Mouse (Mus musculus) heart, postnatal 25 days (tissue): ENCODE results near the gene Foxp1. TPM values are rescaled to one million over a fixed set of nuclear protein-coding genes. Genes with fewer than 3 reads are reported as not detected.

Source experiments
- DNase-seq: peaks from one replicate; pipeline ENCODE4 v3.0.0; 2022; ENCODE audit warnings: low spot score
- intact Hi-C: fragments of 180-260 bp; cut with DNase I; formaldehyde crosslinking; loops from one replicate; pipeline ENCODE4 v1.15.1; 2025
- total RNA-seq, 2 experiments: library from RNA; stranded (reverse); gene quantifications; 2 replicates each; pipeline ENCODE4 v1.2.3; 2021

Foxp1 gene
- total RNA-seq, 2 experiments from 2014 or later: 33.6 to 35.3 TPM

- intact Hi-C loops: loop anchor here (10.0 kb wide), 1 partner anchor 248 kb away; no protein-coding TSS in a partner anchor
- DNase-seq: no peak
Measured at GRCm38 (mm10) chr6:99206437-99206870, 316.1 kb downstream of the Foxp1 start.

- intact Hi-C loops: loop anchor here (10.0 kb wide), 1 partner anchor 249 kb away; no protein-coding TSS in a partner anchor
- no peak for DNase-seq
Measured at GRCm38 (mm10) chr6:99205587-99206436, 316.7 kb downstream of the Foxp1 start.

- intact Hi-C loops: loop anchor here (10.0 kb wide), 1 partner anchor 250 kb away; no protein-coding TSS in a partner anchor
- DNase-seq: no peak
Measured at GRCm38 (mm10) chr6:99204780-99205586, 317.5 kb downstream of the Foxp1 start.

- no peak for DNase-seq
- intact Hi-C loops: loop anchor here (10.0 kb wide), 1 partner anchor 251 kb away; no protein-coding TSS in a partner anchor
Measured at GRCm38 (mm10) chr6:99204052-99204779, 318.3 kb downstream of the Foxp1 start.

GRCm38 (mm10) chr6:99203231-99203630, 319.3 kb downstream of the Foxp1 start:
- intact Hi-C loops: loop anchor here (10.0 kb wide), 1 partner anchor 252 kb away; no protein-coding TSS in a partner anchor
- DNase-seq: no peak

GRCm38 (mm10) chr6:99202781-99203180, 319.7 kb downstream of the Foxp1 start:
- DNase-seq: no peak
- intact Hi-C loops: loop anchor here (10.0 kb wide), 1 partner anchor 252 kb away; no protein-coding TSS in a partner anchor

- DNase-seq: no peak
- intact Hi-C loops: loop anchor here (10.0 kb wide), 1 partner anchor 254 kb away; no protein-coding TSS in a partner anchor
Measured at GRCm38 (mm10) chr6:99201271-99201705, 321.2 kb downstream of the Foxp1 start.

GRCm38 (mm10) chr6:99200656-99201055, 321.9 kb downstream of the Foxp1 start:
- DNase-seq: no peak
- intact Hi-C loops: loop anchor here (10.0 kb wide), 1 partner anchor 254 kb away; no protein-coding TSS in a partner anchor

GRCm38 (mm10) chr6:99199277-99199676, 323.2 kb downstream of the Foxp1 start:
- intact Hi-C loops: no loop called here
- DNase-seq: no peak

- DNase-seq: no peak
- intact Hi-C loops: no loop called here
Measured at GRCm38 (mm10) chr6:99193697-99194096, 328.8 kb downstream of the Foxp1 start.

- no peak for DNase-seq
- intact Hi-C loops: no loop called here
Measured at GRCm38 (mm10) chr6:99191636-99192137, 330.8 kb downstream of the Foxp1 start.

- no peak for DNase-seq
- intact Hi-C loops: no loop called here
Measured at GRCm38 (mm10) chr6:99191041-99191635, 331.4 kb downstream of the Foxp1 start.

- intact Hi-C loops: no loop called here
- DNase-seq: no peak
Measured at GRCm38 (mm10) chr6:99189967-99190366, 332.6 kb downstream of the Foxp1 start.

- intact Hi-C loops: no loop called here
- DNase-seq: no peak
Measured at GRCm38 (mm10) chr6:99188366-99189216, 333.9 kb downstream of the Foxp1 start.

- intact Hi-C loops: no loop called here
- DNase-seq: no peak
Measured at GRCm38 (mm10) chr6:99187914-99188313, 334.6 kb downstream of the Foxp1 start.

- intact Hi-C loops: no loop called here
- no peak for DNase-seq
Measured at GRCm38 (mm10) chr6:99187415-99187814, 335.1 kb downstream of the Foxp1 start.

GRCm38 (mm10) chr6:99186569-99186968, 336.0 kb downstream of the Foxp1 start:
- DNase-seq: no peak
- intact Hi-C loops: no loop called here

- no peak for DNase-seq
- intact Hi-C loops: no loop called here
Measured at GRCm38 (mm10) chr6:99185797-99186196, 336.7 kb downstream of the Foxp1 start.
